Mouse (Mus musculus): ENCODE results near the gene Zfp609.

- no peak for TF ChIP-seq POLR2AphosphoS2 (IDR thresholded peaks at IDR 0.05; ENCODE audit: insufficient read length, low read depth)
- TF ChIP-seq POLR2A (IDR thresholded peaks at IDR 0.05; ENCODE audit: insufficient read length, low read depth), result no peak
- TF ChIP-seq TCF12 (IDR thresholded peaks at IDR 0.05; ENCODE audit: insufficient read depth, poor library complexity, severe bottlenecking), result no peak
- no peak for TF ChIP-seq E2F4 (IDR thresholded peaks at IDR 0.05; ENCODE audit: insufficient read depth)
- TF ChIP-seq SRF (IDR thresholded peaks at IDR 0.05; ENCODE audit: control insufficient read depth, insufficient read length, low read depth), result no peak
Observed at GRCm38 (mm10) chr9:65757826-65758225, 69.5 kb downstream of the Zfp609 start.

All from myocyte (in vitro differentiated cells).